Mouse (Mus musculus): ENCODE measurements around the gene Cenpt. TPM values are rescaled to one million over a fixed set of nuclear protein-coding genes. Genes with fewer than 3 reads are reported as not detected.

Cenpt gene
- polyA plus RNA-seq, 1 experiment from 2014 or later: 54.7 TPM

DNA sequence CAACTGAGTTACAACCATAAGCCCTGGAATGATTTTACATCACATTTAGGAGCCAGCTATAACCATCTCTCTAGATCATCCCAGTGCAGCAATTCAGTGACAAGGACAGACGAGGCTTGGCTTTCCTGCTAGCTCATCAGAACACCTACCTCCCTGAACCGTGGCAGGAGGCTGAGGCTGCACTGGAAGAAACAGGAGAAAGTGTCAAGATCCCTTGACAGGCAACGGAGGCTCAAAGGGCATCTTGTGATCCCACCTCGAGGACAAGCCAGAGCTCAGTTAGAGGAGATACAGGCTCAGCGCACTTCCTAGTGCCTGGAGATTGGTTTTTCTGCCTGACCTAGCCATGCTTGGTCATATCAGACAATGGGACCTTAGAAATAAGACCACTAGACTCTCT lies 40.6 kb downstream of the Cenpt start:
- Histone ChIP-seq H3K36me3 (ENCODE audit: control insufficient read depth, insufficient read depth, low read length) (no peaks in the 10 kb centered on the region), H3K9me3 (ENCODE audit: control insufficient read depth, low read length) (no peaks in the 10 kb centered on the region)
- WGBS: 91% methylated on average over 5 of the region's 5 CpGs

DNA sequence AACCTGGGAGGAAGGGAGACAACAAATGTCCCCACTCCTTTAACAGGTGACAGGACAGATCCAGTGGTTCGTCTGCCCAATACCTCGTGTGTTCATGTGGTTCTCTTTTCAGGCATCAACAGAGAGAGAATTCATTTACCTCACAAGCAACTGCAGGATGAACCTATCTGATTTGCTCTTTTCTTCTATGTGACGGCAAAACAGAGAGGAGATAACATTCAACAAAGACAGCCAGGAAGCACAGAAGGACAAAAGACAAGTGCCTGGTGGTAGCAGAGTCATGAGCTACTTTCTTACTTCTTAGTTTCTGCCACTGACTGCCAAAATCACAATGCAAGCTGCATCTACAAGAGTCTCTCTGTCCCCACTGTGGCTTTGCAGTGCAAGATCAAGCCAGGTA lies 41.5 kb downstream of the Cenpt start:
- Histone ChIP-seq H3K27me3 (replicated peaks; ENCODE audit: control insufficient read depth, insufficient read depth, low read length) (no peaks in the 10 kb centered on the region), H3K9me3 (ENCODE audit: control insufficient read depth, low read length) (no peaks in the 10 kb centered on the region), H3K4me1 (ENCODE audit: control insufficient read depth, insufficient read depth, low read depth, low read length) (no peaks in the 10 kb centered on the region; the same call in 1 of the 2 replicates), H3K9ac (ENCODE audit: low read depth, low read length) (no peak overlapping the region), H3K4me2 (ENCODE audit: low read length) (no peak overlapping the region), H3K4me3 (ENCODE audit: low read length) (no peak overlapping the region), H3K27ac (ENCODE audit: low read depth, low read length) (no peak overlapping the region), H3K36me3 (ENCODE audit: control insufficient read depth, insufficient read depth, low read length) (no peaks in the 10 kb centered on the region)
- WGBS: 78% methylated on average over 3 of the region's 3 CpGs
- ATAC-seq: no peak

More for the DNA sequence above, 40.6 kb downstream of the Cenpt start:
- Histone ChIP-seq H3K4me3 (ENCODE audit: low read length) (no peak overlapping the region), H3K4me2 (ENCODE audit: low read length) (no peak overlapping the region), H3K4me1 (ENCODE audit: control insufficient read depth, insufficient read depth, low read depth, low read length) (no peaks in the 10 kb centered on the region; the same call in 1 of the 2 replicates), H3K27me3 (replicated peaks; ENCODE audit: control insufficient read depth, insufficient read depth, low read length) (no peaks in the 10 kb centered on the region), H3K27ac (ENCODE audit: low read depth, low read length) (no peak overlapping the region), H3K9ac (ENCODE audit: low read depth, low read length) (no peak overlapping the region)
- no peak for ATAC-seq

DNA sequence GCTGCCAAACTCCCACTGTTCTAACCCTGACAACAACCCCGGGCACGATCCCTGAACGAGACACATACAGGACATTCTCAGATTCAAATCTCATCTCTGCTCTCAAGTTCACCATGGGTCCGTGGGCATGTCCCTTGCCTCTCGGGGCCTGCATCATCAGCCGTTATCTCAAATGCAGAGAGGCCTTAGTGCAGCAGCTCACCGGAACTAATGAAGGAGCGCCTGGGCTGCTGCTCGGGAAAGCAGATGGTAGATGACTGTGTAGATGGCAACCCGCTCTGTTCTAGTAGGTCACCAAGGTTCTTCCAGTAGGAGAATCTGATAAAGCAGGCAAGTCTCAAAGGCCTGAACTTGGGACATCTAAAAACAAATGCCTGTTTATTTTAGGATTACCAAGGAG lies 42.0 kb downstream of the Cenpt start:
- Histone ChIP-seq H3K27ac (ENCODE audit: low read depth, low read length) (no peak overlapping the region), H3K9ac (ENCODE audit: low read depth, low read length) (no peak overlapping the region), H3K4me3 (ENCODE audit: low read length) (no peak overlapping the region), H3K4me1 (ENCODE audit: control insufficient read depth, insufficient read depth, low read depth, low read length) (no peaks in the 10 kb centered on the region; the same call in 1 of the 2 replicates), H3K36me3 (ENCODE audit: control insufficient read depth, insufficient read depth, low read length) (no peaks in the 10 kb centered on the region), H3K4me2 (ENCODE audit: low read length) (no peak overlapping the region), H3K27me3 (replicated peaks; ENCODE audit: control insufficient read depth, insufficient read depth, low read length) (no peaks in the 10 kb centered on the region), H3K9me3 (ENCODE audit: control insufficient read depth, low read length) (no peaks in the 10 kb centered on the region)
- WGBS: 62% methylated on average over 10 of the region's 10 CpGs
- no peak for ATAC-seq

DNA sequence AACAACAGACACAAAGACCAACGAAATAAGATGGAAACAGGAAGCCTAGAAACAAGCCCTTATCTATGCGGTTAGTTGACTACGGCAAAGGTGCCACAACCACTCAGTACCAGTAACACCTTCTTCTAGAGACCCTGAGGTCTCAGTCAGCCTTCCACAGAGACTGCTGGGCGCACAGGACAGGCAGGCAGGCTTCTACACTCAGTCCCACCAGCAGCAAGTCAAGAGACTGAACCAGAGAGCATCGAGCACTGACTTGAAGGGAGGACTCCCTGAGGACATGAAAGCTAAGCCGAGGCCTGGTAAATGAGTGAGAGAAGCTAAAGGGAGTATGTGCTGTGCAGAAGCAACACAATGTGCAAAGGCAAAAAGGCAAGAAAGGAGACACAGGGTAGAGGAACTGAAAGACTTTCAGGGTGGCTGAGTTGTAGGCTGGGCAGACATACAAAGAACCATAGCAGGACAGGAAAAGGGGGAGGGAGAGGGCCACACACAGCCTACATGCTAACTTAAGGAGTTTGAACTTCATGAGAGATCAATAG lies 42.8 kb downstream of the Cenpt start:
- no peak overlapping the region for H3K27ac ChIP-seq (ENCODE audit: low read depth, low read length)

DNA sequence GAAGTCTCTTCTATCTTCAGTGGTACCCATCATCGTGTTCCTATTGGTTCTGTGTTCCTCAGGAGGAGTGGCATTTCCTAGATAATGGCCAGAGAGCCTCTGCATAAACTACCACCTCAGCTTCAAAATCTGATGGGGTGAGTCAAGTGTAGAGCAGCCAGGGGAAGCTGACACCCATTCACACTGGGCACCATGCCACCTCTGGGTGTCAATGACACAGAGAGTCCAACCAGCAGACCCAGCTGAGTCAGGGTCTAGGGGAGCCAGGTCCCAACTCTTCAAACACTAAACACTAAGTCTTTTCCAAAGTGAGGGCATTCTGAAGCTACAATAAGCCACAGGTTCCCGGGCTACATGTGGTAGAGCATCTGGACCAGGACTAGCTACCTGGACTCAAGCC lies 44.6 kb downstream of the Cenpt start:
- Histone ChIP-seq H3K9me3 (ENCODE audit: control insufficient read depth, low read length) (no peaks in the 10 kb centered on the region), H3K27me3 (replicated peaks; ENCODE audit: control insufficient read depth, insufficient read depth, low read length) (no peaks in the 10 kb centered on the region), H3K4me3 (ENCODE audit: low read length) (no peak overlapping the region), H3K4me2 (ENCODE audit: low read length) (no peak overlapping the region), H3K36me3 (ENCODE audit: control insufficient read depth, insufficient read depth, low read length) (no peaks in the 10 kb centered on the region; the same call in 1 of the 2 replicates), H3K27ac (ENCODE audit: low read depth, low read length) (no peak overlapping the region), H3K4me1 (ENCODE audit: control insufficient read depth, insufficient read depth, low read depth, low read length) (no peaks in the 10 kb centered on the region; the same call in 1 of the 2 replicates), H3K9ac (ENCODE audit: low read depth, low read length) (no peak overlapping the region)
- 94% methylated on average over 2 of the region's 2 CpGs for WGBS
- ATAC-seq: no peak

More for the DNA sequence above, 42.8 kb downstream of the Cenpt start:
- Histone ChIP-seq H3K4me2 (ENCODE audit: low read length) (no peak overlapping the region), H3K36me3 (ENCODE audit: control insufficient read depth, insufficient read depth, low read length) (no peaks in the 10 kb centered on the region), H3K9me3 (ENCODE audit: control insufficient read depth, low read length) (no peaks in the 10 kb centered on the region), H3K4me1 (ENCODE audit: control insufficient read depth, insufficient read depth, low read depth, low read length) (no peaks in the 10 kb centered on the region; the same call in 1 of the 2 replicates), H3K9ac (ENCODE audit: low read depth, low read length) (no peak overlapping the region), H3K4me3 (ENCODE audit: low read length) (no peak overlapping the region), H3K27me3 (replicated peaks; ENCODE audit: control insufficient read depth, insufficient read depth, low read length) (no peaks in the 10 kb centered on the region)
- ATAC-seq: no peak
- 79% methylated on average over 6 of the region's 6 CpGs for WGBS

DNA sequence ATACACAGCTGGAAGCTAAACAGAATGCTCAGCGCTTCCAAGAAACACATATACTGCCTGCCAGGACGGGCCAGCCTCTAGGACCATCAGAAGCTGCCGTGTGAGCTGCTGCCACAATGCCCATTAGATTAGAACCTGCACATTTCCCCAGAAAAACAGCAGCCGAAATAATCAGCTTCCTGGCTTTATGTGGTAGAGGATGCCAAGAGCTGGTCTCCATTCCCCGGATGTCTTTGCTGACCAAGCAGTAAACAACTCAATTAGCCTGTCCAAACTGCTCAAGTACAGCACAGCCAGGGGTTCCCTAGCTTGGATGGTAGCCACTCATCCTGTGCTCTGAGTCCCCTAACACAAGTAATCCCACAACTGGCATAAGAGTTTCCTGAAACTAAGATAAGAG lies 45.3 kb downstream of the Cenpt start:
- ATAC-seq: no peak
- Histone ChIP-seq H3K9ac (ENCODE audit: low read depth, low read length) (no peak overlapping the region), H3K4me1 (ENCODE audit: control insufficient read depth, insufficient read depth, low read depth, low read length) (no peaks in the 10 kb centered on the region; the same call in 1 of the 2 replicates), H3K9me3 (ENCODE audit: control insufficient read depth, low read length) (no peaks in the 10 kb centered on the region), H3K4me3 (ENCODE audit: low read length) (no peak overlapping the region), H3K27ac (ENCODE audit: low read depth, low read length) (no peak overlapping the region), H3K27me3 (replicated peaks; ENCODE audit: control insufficient read depth, insufficient read depth, low read length) (no peaks in the 10 kb centered on the region), H3K4me2 (ENCODE audit: low read length) (no peak overlapping the region), H3K36me3 (ENCODE audit: control insufficient read depth, insufficient read depth, low read length) (no peaks in the 10 kb centered on the region; the same call in 1 of the 2 replicates)
- 76% methylated on average over 5 of the region's 5 CpGs for WGBS

DNA sequence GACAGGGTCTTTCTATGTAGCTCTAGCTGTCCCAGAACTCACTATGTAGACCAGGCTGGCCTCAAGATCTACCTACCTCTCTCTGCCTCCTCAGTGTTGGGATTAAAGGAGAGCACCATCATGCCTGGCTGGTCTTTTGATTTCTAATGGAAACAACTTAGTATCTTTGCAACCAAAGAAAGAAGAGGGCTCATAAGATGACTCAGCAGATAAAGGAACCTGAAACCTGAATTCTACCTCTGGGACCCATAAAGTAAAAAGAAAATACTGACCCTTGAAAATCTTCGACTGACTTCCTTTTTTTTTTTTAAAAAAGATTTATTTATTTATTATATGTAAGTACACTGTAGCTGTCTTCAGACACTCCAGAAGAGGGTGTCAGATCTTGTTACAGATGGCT lies 47.1 kb downstream of the Cenpt start:
- Histone ChIP-seq H3K9me3 (ENCODE audit: control insufficient read depth, low read length) (no peaks in the 10 kb centered on the region), H3K27me3 (replicated peaks; ENCODE audit: control insufficient read depth, insufficient read depth, low read length) (no peaks in the 10 kb centered on the region), H3K36me3 (ENCODE audit: control insufficient read depth, insufficient read depth, low read length) (no peaks in the 10 kb centered on the region; the same call in 1 of the 2 replicates), H3K4me2 (ENCODE audit: low read length) (no peak overlapping the region), H3K27ac (ENCODE audit: low read depth, low read length) (no peak overlapping the region), H3K4me3 (ENCODE audit: low read length) (no peak overlapping the region), H3K4me1 (ENCODE audit: control insufficient read depth, insufficient read depth, low read depth, low read length) (no peaks in the 10 kb centered on the region; the same call in 1 of the 2 replicates), H3K9ac (ENCODE audit: low read depth, low read length) (no peak overlapping the region)
- ATAC-seq: no peak
- WGBS: 87% methylated on average over 1 of the region's 1 CpGs

DNA sequence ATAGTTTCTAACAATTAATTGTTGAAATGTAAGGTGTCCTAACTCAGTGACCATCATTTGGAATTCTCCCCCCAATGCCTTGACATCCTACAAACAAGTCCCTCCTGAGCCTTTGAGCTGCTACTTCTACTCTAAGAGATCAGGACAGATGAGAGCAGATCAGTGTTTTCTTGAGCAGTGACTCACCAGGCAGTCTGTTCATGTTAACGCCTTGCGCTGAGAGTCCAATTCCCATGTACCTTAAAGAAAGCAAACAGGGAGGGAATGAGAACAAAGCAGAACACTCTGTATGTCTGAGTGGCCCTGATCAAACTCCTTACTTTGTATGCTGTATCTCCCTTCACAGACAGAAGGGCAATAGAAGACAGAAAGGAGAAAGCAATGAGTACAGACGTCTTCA lies 47.7 kb downstream of the Cenpt start:
- no peak overlapping the region for H3K4me2 ChIP-seq (ENCODE audit: low read length)
- no peaks in the 10 kb centered on the region for H3K27me3 ChIP-seq (replicated peaks; ENCODE audit: control insufficient read depth, insufficient read depth, low read length)
- H3K4me3 ChIP-seq (ENCODE audit: low read length): no peak overlapping the region
- H3K9me3 ChIP-seq (ENCODE audit: control insufficient read depth, low read length): no peaks in the 10 kb centered on the region
- no peaks in the 10 kb centered on the region for H3K4me1 ChIP-seq (ENCODE audit: control insufficient read depth, insufficient read depth, low read depth, low read length)
- ATAC-seq: no peak
- no peak overlapping the region for H3K9ac ChIP-seq (ENCODE audit: low read depth, low read length)
- H3K27ac ChIP-seq (ENCODE audit: low read depth, low read length): no peak overlapping the region
- no peaks in the 10 kb centered on the region; the same call in 1 of the 2 replicates for H3K36me3 ChIP-seq (ENCODE audit: control insufficient read depth, insufficient read depth, low read length)
- WGBS: 70% methylated on average over 3 of the region's 3 CpGs

DNA sequence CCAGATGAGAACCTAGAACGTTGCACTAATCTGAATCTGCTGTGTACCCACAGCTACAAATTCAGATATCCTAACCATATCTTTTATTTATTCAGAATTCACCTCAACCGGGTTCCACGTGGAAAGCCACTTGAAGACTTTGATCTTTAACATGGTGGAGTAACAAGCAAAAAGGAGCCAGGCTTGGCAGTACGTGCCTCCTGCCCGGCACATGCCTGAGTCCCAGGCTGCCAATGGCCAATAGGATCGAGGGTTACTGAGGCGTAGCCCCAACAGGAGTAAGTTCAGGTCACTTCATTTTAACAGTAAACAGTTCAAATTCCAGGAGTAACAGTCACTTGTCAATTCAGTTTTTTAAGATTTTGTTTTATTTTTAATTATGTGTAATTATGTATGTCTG lies 48.3 kb downstream of the Cenpt start:
- WGBS: 93% methylated on average over 7 of the region's 7 CpGs

More for the DNA sequence above, 48.3 kb downstream of the Cenpt start:
- Histone ChIP-seq H3K4me1 (ENCODE audit: control insufficient read depth, insufficient read depth, low read depth, low read length) (no peaks in the 10 kb centered on the region), H3K9me3 (ENCODE audit: control insufficient read depth, low read length) (no peaks in the 10 kb centered on the region), H3K36me3 (ENCODE audit: control insufficient read depth, insufficient read depth, low read length) (no peaks in the 10 kb centered on the region; the same call in 1 of the 2 replicates), H3K27ac (ENCODE audit: low read depth, low read length) (no peak overlapping the region), H3K27me3 (replicated peaks; ENCODE audit: control insufficient read depth, insufficient read depth, low read length) (no peaks in the 10 kb centered on the region), H3K4me3 (ENCODE audit: low read length) (no peak overlapping the region), H3K4me2 (ENCODE audit: low read length) (no peak overlapping the region), H3K9ac (ENCODE audit: low read depth, low read length) (no peak overlapping the region)
- no peak for ATAC-seq

Data from hindbrain, embryonic 16.5 days (tissue).